Mouse (Mus musculus): ENCODE results near the gene Elp6.
A peak's percentile ranks its signal among the peaks of the same experiment; 100 is the strongest.

The Elp6 gene

DNA sequence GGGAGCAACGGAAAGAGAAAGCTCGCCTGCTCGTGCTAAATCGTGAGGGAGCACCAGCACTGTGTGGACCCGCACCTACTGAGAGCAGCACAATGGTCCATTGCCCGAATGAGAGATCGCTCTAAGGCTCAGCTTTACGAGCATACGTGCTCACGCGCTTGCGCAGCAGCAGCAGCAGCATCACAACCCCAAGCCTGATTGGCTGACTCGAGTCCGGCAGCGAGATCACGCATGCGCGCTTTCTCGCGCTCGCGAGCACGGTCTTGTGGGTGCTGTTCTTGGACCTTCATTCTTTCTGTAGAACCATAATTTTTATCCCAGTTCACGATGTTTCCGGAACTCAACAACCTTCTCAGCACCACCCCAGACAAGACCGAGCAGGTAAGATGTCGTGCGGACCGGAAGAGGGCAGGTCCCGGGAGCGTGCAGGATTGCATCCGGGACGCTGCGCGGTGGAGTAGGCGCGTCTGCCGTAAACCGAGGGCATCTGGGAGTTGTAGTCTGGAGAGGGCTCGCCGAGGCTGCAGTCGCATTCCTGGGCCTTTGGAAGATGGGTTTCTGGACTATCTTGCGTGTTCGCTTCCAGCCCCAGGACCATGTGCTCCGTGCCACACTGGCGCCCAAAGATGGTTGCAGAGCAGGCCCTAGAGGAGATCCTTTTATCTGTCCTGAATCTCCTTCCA, at the start of gene Elp6:
Elp6 (plus strand) TSS at position 205 of the 683 bp plus-strand sequence.
- peak; percentile 94 for DNase-seq (ENCODE audit: low spot score)

DNA sequence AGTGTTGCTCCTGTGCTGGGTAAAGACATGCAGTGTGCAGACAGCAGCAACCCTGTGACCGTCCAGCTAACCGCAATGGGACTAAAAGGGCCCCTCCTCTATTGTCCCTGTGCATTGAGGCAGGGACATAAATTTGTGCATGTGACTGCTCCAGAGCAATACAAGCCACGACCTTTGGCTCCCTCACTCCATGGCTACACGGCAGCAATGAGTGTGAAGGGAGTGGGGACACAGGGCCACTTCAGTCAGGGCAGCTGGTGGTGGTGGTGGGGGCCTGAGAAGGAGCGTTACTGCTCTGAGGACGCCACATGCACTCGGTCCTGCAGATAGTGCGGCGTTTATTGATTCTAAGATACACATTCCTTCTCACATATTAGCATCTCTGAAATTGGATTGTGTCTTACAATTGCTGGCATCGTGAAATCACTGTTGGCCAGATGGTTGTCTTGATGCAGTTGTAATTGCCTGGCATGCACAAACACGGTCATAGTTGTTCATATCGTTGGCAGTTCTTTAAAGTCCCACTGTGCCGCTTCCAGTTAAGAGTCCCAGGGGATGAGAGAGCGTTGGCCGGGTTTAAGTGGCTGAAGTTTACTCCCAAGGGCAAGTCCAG, 49.5 kb upstream of the Elp6 start:
- DNase-seq (ENCODE audit: low spot score): peak; percentile 26

- no peak for DNase-seq (ENCODE audit: low spot score)
Observed at GRCm38 (mm10) chr9:110258646-110259045, 46.3 kb upstream of the Elp6 start.

DNA sequence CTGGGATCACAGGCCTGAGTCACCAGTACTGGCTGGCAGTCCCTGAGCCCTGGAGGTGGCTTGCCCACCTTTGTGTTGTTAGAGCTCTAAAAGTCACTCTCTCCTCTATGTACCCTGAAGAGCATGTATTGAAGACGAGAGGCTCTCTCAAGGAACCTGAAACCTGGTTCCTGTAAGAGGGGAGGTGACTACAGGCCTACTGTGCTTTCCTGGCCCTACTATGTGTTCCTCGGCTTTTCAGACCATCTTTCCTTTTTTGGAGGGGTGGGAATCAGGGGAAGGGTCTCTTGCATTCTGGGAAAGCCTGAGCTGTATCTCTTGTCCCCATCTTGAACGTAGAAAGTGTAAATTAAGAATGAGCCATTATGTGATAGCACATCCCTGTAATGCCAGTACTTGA, 45.9 kb upstream of the Elp6 start:
- DNase-seq (ENCODE audit: low spot score): no peak

DNA sequence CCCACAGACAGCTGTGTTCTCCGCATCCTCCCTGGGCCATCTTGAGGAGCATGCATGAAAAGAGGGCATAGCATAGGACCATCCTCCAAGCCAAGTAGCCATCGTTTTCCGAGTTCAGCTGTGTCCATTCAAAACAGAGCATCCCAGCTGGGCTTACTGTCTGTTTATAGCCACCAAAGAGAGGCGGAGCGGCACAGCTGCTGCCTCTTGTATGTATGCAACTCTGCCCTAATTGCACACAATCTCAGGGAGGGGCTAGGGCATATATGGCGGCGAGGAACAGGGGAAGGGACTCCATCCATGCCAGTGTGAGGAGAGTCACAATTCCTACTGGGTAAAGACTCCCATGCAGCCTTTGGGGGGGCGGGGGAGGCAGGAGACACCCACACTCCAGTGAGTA, 41.8 kb upstream of the Elp6 start:
- no peak for DNase-seq (ENCODE audit: low spot score)

DNA sequence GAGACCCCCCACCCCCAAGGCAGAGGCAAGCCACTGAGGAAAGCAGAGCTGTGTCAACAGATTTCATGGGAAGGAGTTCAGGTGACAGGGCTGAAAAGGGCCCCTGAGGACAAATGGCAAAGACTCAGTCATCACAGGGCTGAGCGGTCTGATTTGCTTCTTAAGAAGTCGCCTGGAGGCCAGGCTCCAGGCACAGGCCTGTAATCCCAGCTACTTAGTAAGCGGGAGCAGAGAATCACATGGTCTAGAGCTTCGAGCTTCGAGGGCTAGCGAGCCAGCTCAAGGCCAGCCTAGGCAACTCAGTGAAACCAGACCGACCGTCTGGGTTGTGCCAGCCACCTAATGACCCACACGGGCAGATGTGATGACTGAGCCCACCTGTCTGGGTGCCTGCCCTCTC, 40.0 kb upstream of the Elp6 start:
- no peak for DNase-seq (ENCODE audit: low spot score)

- DNase-seq (ENCODE audit: low spot score): no peak
Observed at GRCm38 (mm10) chr9:110268416-110268815, 36.6 kb upstream of the Elp6 start.

DNA sequence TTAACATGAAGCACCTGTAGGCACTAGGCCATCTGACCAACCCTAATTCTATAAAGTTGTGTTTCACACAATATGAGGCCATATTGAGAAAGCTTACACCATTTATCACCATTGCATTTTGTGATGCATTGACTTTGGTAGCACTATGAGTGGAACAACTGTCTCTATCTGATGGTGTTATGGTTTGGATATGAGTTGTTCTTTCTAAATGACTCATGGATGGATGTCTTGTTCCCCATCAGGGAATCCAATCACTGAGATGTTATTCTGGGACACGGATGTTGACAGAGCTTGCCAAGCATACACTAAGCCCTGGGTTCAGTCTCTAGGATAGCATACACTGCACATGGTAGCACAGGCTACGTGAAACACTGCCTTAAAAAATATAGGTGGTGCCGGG, 32.6 kb upstream of the Elp6 start:
- no peak for DNase-seq (ENCODE audit: low spot score)

DNA sequence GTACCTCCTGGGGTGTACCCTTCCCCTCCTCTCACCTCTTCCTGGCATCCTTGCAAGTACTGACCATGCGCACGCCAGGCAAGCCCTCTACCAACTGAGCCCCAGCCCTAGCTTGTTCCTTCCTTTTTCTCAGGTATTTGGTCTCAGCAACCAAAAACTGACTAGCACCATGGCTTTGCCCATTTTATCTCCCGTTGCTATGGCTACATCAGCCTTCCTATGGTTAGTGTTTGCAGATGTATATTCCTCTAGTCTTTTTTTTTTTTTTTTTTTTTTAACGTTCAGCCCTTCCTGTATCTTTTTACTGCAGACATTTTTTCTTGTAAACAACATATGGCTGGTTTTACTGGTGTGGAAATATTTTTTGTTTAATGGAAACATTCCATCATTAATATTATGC, 31.5 kb upstream of the Elp6 start:
- no peak for DNase-seq (ENCODE audit: low spot score)

DNA sequence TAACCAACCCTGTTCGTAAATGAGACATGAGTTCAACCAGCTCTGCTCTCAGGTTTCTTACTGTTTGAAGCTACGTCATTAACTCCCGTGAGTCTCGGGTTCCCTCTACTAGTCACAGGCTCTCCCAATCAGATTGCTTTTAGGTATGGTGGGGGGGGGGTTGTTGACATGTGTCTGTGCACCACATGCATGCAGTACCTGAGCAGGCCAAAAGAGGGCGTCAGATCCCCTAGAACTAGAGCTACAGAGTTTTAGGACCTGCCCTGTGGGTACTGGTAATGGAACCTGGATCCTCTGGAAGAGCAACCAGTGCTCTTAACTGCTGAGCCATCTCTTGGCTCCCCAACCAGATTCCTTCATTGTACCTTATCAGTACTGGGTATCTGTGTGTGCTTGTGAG, 29.1 kb upstream of the Elp6 start:
- no peak for DNase-seq (ENCODE audit: low spot score)

DNA sequence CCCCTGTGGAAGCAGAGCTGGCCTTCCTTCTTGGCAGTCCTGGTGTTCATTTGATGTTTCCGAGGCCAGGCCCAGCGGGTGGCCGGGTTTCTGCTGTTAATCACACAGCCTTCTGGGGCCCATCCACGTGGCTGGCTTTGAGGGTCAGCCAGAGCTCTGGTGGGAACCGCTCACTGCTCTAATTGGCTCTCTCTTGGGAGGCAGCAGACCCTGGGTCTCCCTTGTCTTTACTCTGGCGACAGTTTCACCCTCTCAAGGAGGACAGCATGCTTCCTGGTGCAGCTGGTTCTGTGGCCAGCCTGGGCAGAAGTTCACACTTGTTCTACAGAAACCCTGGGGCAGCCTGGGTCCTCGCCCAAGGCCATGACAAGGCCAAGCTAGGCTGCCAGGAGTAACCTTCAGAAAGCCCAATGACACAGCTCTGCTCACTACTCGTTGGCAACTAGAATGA, 27.5 kb upstream of the Elp6 start:
- DNase-seq (ENCODE audit: low spot score): no peak

- DNase-seq (ENCODE audit: low spot score): no peak
Observed at GRCm38 (mm10) chr9:110284075-110284697, 20.8 kb upstream of the Elp6 start.

DNA sequence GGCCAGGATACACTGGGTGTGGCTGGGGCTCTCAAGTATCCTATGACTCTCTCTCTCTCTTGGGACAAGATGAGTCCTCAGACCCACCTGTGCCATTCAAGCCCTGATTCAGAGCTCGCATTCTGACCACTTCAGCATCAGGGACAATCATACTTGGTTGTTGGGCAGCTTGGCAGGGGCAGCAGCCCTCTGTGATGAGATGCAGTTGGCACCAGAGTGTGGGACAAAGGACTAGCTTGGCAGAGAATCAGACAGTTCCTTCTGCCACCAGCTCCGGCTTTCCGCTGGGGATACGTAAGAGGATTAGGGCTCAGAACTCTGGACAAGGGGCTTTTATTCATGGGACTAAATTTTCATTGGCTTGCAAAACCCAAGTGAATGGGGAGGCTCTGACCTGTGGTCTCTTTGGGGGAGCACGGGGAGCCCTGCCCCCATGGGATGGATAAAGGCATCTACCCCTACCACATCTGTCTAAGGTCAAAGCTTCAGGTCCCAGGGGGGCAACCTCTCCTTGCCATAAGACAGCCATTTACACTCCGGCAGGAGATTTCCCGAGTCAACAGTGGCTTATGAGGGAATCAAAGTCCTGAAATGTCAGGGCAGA, 17.6 kb upstream of the Elp6 start:
- no peak for DNase-seq (ENCODE audit: low spot score)

- no peak for DNase-seq (ENCODE audit: low spot score)
Observed at GRCm38 (mm10) chr9:110293254-110293718, 11.7 kb upstream of the Elp6 start.

- DNase-seq (ENCODE audit: low spot score): no peak
Observed at GRCm38 (mm10) chr9:110293873-110294415, 11.0 kb upstream of the Elp6 start.

DNA sequence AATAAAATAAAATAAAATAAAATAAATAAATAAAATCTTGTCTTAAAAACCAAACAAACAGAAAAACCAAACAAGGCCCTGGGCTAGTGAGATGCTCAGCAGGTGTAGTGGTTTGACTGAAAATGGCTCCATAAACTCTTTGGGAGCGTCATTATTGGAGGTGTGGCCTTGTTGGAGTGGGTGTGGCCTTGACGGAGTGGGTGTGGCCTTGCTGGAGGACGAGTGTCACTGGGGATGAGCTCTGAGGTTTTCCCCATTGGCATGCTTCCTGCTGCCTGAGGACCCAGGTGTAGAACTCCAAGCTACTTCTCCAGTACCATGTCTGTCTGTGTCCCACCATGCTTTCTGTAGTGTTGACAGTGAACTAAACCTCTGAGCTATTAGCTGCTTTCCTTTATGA, 10.2 kb upstream of the Elp6 start:
- DNase-seq (ENCODE audit: low spot score): no peak

- peak; percentile 88 for DNase-seq (ENCODE audit: low spot score)
Observed at GRCm38 (mm10) chr9:110296867-110297627, 7.9 kb upstream of the Elp6 start.

- DNase-seq (ENCODE audit: low spot score): peak; percentile 45
Observed at GRCm38 (mm10) chr9:110304516-110304915, 457 bp upstream of the Elp6 start.

DNA sequence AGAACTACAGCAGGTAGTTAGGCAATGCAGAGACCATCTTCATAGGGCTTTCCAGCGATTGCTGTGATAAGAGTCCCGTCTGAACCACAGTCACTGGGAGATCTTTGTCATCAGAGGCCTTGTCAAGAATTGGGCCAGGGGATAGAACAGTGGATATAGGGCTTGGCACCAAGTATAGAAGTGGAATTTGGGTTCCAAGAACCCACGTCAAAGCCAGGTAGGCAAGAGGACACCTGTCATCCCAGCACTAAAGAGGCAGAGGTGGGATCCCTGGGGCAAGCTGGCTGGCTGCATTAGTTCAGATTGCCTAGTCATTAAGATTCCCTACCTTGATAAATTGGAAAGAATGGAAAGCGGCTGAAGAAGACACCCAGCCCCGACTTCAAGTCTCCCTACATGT, 1.4 kb downstream of the Elp6 start:
- no peak for DNase-seq (ENCODE audit: low spot score)

DNA sequence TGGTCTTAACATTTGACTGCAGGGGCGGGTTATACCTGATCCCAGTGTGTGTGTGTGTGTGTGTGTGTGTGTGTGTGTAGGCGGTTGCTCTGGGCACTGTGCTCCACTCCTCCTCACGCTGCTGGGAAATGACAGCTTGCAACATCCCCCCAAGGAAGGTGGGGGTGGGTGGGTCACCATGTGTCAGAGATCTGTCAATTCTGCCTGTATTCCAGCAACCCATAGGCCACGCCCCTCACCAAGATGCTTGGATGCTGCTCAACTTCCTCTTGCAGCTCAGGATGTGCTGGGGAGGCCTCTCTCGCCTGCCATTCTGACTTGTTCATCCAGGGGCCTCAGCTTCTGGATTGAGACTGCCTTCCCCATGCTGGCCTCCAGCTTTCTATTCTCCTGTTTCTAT, 9.7 kb downstream of the Elp6 start:
- no peak for DNase-seq (ENCODE audit: low spot score)

DNA sequence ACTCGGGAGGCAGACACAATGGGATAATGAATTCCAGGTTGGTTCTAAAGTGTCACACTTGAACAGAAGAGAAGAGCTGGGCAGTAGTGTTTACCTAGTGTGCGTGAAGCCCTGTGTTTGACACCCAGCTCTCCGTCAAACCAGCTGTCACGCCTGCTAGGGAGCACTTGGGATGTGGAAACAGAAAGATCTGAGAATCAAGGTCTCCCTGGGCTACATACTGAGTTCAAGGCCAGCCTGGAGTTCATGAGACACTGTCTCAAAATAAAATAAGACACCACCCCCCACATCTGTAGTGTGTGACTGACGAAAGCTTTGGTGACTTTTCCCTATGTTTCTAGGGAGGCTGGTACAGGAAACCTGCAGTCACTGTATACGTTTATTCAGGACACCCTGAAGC, 10.4 kb downstream of the Elp6 start:
- no peak for DNase-seq (ENCODE audit: low spot score)

DNA sequence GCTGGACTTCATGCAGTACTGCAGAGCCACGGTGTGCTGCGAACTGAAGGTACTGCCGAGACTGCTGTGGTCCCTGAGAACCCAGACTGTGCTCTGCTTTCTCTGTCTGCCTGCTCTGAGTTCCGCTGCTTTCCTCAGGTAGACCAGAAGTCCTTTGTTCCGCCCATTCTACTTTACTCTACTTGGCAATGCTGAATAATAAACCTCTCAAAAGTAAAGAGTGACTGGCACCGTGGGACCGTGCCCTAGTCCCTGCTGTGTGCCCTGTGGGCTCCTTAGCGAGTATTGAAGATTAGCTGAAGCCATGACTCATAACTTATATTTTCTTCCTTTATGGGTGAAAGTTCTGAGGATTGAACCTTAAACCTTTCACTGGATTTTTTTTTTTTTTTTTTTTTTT, 10.9 kb downstream of the Elp6 start:
- DNase-seq (ENCODE audit: low spot score): no peak
